Mouse (Mus musculus) monocyte, adult 2 months (primary cell): ENCODE results near the gene Foxp4.

Experiments used
- DNase-seq, 2 experiments: peaks; one replicate each; pipeline ENCODE4 v3.0.0; 2022; ENCODE audit warnings: low spot score in 2 of 2, low read depth in 1 of 2

Foxp4 gene

GRCm38 (mm10) chr17:47924383-47925339 is at the start of gene Foxp4:
TSS of gene Foxp4 (minus strand) at chr17:47924645.
- peak; percentile 27 to 49 for DNase-seq

DNA sequence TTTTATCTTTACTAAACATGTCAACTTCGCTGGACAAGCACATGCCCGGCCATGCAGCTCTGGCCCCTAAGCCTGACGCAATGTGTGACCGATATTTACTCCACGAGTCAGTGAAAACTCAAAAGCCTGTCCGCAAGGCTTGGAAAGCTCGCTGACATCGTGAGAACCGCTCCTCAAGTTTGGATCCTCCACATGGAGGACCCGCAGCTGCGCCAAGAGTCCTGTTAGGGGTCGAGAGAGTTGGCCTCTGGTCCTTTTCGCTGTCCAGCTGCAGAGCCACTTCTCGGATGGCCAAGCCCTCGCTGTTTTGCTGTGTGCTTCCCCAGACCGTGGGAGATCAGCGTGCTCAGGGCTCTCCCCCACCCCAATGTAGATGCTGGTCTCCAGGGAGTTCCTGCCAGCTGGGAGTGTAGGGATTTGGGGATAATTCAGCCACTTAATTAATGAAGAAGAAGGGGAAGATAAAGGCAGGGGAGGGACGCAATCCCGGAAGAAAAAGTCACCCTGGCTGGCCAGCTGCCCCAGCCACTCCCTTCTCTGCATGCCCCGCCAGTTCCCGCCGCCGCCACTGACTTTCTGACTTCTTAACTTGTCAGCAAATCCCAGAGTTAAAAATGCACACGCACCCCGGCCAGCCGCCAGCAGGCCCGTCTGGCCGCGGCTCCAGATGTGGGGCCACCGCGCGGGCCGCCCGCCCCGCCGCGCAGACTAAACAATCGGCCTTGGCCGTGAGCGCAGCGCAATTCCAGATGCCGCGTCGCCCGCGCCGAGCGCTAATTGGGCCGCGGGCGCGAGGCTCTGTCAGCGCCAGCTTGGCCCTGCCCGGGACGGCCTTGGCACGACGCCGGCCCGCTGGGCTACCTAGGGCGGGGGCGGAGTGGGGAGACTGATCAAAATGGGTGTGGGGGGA is 49.4 kb upstream of the Foxp4 start:
- DNase-seq, result no peak

GRCm38 (mm10) chr17:47965885-47966505 is 41.5 kb upstream of the Foxp4 start:
- DNase-seq, result no peak

DNA sequence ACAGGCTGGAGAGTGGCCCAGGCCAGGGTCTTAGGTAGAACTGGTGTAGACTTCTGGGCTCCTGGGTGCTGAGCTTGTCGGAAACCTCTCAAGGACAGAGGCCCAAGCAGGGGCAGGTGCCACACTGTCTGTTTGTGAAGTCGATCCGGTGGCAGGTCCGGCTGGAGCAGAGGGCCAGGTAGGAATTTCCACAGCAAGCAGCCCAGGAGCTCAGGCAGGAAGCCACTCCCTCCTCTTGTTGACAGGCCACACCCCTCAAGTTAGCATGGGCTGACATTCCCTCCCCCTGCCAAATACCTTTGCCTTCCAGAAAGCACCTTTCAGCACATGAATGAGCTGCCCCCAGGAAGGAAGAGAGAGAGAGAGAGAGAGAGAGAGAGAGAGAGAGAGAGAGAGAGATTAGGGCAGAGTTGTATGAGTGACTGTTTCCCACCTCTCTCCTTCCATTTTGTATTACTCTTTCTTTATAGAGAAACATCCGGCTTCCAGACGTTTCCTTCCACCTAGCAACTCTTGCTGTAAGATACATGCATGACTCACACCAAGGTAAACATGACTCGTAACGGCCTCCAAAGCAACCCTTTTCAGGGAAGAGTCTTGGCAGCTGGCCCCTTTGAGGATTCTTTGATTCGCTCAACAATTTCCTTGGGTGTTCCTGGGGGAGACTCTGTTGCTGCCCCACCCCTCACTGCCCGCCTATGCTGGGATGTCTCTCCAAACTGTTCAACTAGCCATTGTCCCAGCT is 33.8 kb upstream of the Foxp4 start:
- no peak for DNase-seq

- DNase-seq, result no peak
Observed at GRCm38 (mm10) chr17:47956486-47956885, 32.0 kb upstream of the Foxp4 start.

GRCm38 (mm10) chr17:47955054-47955741 is 30.8 kb upstream of the Foxp4 start:
- no peak for DNase-seq

DNA sequence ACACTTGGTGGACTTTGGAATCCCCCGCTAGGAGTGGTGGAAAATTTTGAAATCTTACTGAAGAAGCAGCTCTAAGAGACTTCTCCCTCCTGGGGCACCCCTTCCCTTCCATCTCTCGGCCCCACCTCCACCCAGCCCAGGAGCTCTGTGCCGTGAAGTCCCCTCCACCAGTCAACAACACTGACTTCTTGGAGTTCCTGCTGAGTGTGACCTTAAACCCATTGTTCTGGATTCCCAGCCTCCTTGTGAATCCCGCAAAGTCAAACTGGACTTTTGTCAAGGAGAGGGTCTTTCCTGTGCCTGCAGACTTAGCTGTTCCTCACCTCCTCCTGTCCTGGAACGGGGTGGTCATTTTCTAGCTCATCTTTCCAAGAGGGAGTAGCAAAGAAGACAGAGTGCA is 28.8 kb upstream of the Foxp4 start:
- no peak for DNase-seq

GRCm38 (mm10) chr17:47952368-47953081 is 28.1 kb upstream of the Foxp4 start:
- DNase-seq, result no peak

GRCm38 (mm10) chr17:47951452-47951851 is 27.0 kb upstream of the Foxp4 start:
- no peak for DNase-seq

DNA sequence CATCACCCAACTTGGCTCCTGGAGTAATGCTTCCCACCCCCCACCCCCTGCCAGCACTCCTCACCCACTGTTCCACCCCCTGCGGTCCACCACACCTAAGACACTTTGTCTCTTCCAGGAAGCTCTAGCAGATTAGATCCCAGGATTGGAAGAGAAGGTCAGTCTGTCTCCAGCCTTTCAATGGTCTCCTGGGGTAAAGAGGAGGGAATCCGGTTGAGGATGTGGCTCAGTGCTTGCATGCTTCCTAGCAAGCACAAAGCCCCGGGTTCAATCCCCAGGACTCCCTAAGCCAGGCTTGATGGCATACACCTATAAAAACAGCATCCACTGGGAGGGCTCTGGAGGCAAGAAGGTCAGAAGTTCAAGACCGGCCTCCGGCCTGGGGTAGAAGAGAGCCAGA is 26.4 kb upstream of the Foxp4 start:
- no peak for DNase-seq

GRCm38 (mm10) chr17:47949441-47949840 is 25.0 kb upstream of the Foxp4 start:
- DNase-seq, result no peak

- DNase-seq, result no peak
Observed at GRCm38 (mm10) chr17:47948753-47949152, 24.3 kb upstream of the Foxp4 start.

DNA sequence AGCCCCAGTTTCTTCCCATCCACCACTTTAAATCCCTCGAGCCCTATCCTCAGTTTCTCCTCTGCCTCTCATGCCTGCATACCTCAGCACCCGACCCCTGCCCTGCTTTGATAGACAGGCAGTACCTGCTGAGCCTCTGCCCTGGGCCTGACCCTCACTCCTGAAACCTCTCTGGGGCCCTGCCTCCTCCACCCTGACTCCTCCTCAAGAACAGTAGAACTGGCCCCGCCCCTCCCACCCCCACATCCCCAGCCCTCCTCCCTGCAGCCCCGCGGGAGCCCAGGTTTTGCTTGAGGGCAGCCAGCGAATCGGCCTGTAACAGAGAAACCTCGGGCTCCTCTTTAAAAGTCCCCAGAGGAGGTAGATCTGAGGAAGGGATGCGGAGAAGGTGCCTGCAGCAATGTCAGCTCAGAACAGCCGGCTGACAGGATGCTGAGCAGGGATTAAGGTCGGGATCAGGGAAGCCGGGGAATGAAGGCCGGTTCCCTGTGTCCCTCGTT is 22.5 kb upstream of the Foxp4 start:
- DNase-seq, result no peak

- no peak for DNase-seq
Observed at GRCm38 (mm10) chr17:47946111-47946510, 21.7 kb upstream of the Foxp4 start.

GRCm38 (mm10) chr17:47943103-47943870 is 18.8 kb upstream of the Foxp4 start:
- DNase-seq, result no peak

DNA sequence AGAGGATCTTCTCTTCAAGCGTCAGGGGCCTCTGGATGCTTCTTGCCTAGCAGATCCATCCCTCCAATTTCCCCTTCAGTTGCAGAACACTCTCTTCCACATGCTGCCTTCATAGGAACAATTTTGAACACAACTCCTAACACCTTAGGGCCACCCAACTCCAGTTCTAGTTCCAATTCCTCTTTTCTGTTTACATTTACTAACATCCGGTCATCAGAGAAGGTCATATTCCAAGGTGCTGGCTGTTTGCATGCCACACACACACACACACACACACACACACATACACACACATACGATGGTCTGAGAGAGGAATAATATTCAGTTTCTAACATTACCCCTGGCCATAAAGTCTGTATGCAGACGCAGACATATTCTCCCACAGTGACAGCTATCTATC is 17.6 kb upstream of the Foxp4 start:
- no peak for DNase-seq

DNA sequence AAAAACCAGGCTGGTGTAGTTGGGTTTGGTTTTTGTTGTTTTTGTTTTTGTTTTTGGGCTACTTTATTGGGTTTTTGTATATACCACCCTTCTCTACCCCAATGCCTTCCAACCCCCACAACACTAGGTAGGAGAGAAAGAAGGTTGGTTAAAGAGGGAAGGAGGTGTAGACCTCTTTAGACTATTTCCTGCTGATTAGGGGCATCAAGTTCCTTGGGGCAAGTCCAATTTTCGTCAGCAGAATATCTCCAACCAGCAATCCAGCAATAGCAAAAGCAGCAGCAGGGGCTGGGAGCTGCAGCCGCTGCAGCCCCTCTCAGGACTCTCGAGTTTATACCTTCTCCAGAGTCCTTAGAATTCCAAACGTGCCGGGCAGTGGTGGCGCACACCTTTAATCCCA is 14.4 kb upstream of the Foxp4 start:
- DNase-seq, result no peak

GRCm38 (mm10) chr17:47937926-47938600 is 13.6 kb upstream of the Foxp4 start:
- DNase-seq, result no peak
